Mouse (Mus musculus): ENCODE measurements around the gene Pax3.

Pax3 gene

GRCm38 (mm10) chr1:78171671-78172070, 25.3 kb downstream of the Pax3 start:
- DNase-seq (ENCODE audit: low spot score): no peak

GRCm38 (mm10) chr1:78170771-78171170, 26.2 kb downstream of the Pax3 start:
- no peak for DNase-seq (ENCODE audit: low spot score)

GRCm38 (mm10) chr1:78168796-78169195, 28.1 kb downstream of the Pax3 start:
- DNase-seq (ENCODE audit: low spot score): no peak

DNA sequence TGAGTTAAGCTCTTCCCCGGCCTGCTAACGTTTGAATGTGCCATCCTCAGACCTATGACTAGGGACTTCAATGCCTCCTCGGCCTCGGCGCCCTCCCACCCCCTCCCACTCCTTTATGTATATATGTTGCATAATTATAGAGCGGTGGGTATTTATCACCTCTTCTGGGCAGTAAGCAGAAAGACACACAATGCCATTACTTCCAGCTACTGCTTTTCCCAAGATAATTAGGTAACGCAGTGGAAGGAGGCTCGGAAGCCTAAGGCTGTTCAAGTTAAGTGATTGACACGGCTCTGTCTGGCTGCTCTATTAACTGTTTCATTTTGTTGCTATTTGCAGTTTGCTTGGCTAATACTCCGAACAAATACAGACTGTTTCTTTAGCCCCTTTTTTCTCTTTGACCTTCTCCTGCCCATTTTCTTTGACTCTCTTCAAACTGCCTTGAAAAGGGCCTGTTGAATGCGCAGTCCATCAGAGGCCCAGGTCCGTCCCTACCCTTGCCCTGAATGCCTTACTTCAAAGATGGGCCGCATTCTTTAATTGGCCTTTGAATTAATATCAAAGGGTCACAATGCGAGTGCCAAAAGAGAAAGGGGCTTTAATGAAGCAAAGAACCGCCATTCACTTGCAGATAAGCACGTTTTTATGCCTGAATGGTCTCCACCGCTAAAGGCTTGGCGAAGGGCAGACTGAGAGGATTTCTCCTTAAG, 29.2 kb downstream of the Pax3 start:
- DNase-seq (ENCODE audit: low spot score): no peak

GRCm38 (mm10) chr1:78161745-78162144, 35.2 kb downstream of the Pax3 start:
- DNase-seq (ENCODE audit: low spot score): no peak

- DNase-seq (ENCODE audit: low spot score): no peak
These were observed 39.0 kb downstream of the Pax3 start for GRCm38 (mm10) chr1:78157930-78158329.

DNA sequence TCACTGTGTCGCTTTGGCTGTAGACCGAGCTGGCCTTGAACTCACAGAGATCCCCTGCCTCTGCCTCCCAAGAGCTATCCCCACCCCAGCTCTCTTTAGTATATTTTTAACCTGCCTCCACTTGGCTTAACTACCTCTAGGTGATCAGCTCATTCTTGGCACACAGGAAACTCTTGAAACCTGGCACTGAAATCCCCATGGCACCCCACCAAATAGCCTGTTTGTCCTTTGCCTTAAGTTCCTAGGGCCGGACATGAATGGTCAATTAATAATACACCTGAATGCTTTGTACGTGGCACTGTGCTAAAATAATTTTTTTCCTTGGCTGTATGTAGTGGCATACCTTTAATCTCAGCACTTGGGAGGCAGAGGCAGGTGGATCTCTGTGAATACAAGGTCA, 41.1 kb downstream of the Pax3 start:
- no peak for DNase-seq (ENCODE audit: low spot score)

DNA sequence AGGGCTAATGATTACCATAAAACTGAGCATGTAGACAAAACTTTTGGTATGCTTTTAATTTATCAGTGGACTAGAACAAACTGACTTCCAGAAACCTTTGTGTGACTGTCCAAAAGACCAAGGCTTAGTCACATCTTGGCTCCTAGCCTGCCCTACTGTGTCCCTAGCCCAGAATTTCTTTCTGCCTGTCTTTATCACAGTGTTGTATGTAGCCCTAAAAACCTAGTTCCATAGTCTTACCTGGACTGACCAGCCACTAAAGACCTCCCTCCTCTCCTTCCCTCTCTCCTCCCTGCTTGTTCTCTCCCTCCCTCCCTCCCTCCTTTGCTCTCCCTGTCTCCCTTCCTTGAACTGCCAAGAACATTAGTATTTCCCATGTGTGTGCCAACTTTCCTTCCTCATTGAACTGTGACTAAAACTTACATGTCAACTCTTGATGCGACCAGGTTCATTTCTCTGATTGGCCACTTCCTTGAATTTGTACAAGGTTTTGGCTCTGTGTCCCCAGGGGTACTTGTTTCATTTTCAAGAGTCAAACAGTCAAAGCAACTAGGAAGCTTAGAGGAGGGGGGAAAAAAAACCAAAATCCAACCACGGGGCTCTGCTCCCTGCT, 48.8 kb downstream of the Pax3 start:
- DNase-seq (ENCODE audit: low spot score): no peak

GRCm38 (mm10) chr1:78143403-78143802, 53.5 kb downstream of the Pax3 start:
- DNase-seq (ENCODE audit: low spot score): no peak

GRCm38 (mm10) chr1:78142912-78143311, 54.0 kb downstream of the Pax3 start:
- DNase-seq (ENCODE audit: low spot score): no peak

GRCm38 (mm10) chr1:78141741-78142501, 55.0 kb downstream of the Pax3 start:
- no peak for DNase-seq (ENCODE audit: low spot score)

- no peak for DNase-seq (ENCODE audit: low spot score)
These were observed 55.6 kb downstream of the Pax3 start for GRCm38 (mm10) chr1:78141314-78141713.

DNA sequence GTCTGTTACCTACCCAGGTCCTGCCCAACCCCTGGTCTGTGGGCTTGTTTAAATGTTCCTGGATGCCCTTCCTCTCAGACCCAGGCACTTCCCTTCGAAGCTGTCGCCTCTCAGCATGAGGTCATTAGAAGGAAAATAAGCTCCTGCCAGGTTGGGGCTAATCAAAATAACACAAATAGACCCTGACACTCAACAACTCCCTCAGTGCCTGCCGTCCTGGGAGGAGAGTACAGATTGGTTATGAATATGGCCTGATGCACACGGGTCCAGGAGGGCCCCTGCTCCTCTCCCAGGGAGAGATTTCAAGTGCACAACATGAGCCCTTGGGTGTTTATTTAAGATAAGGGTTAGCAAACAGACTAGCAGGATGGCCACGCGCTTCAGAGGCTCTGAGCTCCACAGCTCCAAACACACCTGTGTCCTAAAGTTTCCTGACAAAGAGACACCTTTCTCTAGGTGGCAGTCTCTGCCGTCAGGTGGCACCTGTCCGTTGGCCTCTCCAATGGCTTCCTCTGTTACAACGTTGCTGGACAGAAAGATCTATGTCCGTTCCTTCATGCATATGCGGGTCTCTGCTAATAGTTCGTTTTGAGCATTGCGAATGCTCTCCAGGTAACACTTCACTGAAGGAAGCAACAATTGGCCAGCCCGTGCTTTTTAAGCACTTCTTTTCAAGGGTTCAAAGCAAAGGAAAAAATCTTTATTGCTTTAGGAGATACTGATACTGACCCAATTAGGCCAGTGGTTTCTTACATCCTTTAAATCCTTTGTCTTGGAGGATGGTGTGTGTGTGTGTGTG, 56.2 kb downstream of the Pax3 start:
- no peak for DNase-seq (ENCODE audit: low spot score)

DNA sequence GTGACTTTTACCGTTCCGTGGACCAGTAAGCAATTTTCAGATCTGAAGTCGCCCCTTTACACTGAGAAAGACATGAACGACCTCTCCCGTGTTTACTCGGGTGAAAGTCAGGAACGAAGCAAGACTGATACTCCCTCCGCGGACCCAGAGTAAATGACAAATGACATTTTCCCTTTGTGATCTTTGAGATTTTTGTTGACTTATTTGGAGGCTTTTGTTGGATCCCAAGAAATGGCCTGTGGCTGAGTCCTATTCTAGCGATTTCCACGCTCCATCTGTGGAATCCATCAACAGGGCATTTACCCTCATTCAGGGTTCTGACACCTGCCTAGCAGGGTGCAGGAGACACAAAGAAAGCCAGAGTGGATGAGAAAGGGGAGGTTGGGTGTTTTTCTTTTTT, 57.6 kb downstream of the Pax3 start:
- DNase-seq (ENCODE audit: low spot score): no peak

GRCm38 (mm10) chr1:78129267-78129666, 67.7 kb downstream of the Pax3 start:
- no peak for DNase-seq (ENCODE audit: low spot score)

- DNase-seq (ENCODE audit: low spot score): no peak
These were observed 76.9 kb downstream of the Pax3 start for GRCm38 (mm10) chr1:78119899-78120560.

- DNase-seq (ENCODE audit: low spot score): no peak
These were observed 80.9 kb downstream of the Pax3 start for GRCm38 (mm10) chr1:78116046-78116445.

DNA sequence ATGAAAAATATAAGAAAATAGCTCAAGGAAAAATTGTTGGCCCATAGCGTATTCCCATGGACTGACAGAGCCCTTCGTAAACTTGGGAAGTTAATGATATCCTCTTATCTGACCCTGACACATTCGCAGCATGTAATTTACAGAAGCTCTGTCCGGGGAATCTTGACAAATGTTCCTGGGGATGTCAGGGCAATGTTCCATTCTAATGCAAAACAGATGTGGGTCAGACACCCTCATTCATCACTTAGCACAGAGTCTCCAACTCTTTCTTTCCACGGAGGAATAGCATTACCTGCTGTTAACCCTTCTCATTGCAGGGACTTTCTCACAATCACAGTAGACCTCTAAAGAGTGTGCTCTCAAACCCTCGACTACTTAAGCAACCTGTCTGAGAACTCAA, 86.6 kb downstream of the Pax3 start:
- DNase-seq (ENCODE audit: low spot score): no peak

GRCm38 (mm10) chr1:78103511-78103910, 93.4 kb downstream of the Pax3 start:
- no peak for DNase-seq (ENCODE audit: low spot score)

GRCm38 (mm10) chr1:78093619-78094018, 103.3 kb downstream of the Pax3 start:
- no peak for DNase-seq (ENCODE audit: low spot score)

DNA sequence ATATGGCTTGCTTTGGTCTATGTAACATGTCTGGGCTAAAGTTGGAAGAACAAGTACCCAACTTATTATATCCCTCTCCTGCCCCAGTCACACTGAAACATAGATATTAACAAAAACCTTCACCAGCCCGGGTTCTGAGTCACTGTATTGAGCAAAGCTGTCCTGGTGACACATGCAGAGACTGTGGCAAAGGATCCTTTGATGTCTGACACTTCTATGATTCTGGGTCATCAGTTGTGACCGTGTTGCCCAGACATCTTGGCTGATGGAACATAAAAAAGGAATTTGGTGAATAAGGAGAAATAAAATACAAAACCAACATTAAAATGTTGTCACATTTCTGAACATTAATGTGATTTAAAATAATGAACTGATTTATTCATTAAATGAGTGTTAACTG, 108.3 kb downstream of the Pax3 start:
- no peak for DNase-seq (ENCODE audit: low spot score)

DNA sequence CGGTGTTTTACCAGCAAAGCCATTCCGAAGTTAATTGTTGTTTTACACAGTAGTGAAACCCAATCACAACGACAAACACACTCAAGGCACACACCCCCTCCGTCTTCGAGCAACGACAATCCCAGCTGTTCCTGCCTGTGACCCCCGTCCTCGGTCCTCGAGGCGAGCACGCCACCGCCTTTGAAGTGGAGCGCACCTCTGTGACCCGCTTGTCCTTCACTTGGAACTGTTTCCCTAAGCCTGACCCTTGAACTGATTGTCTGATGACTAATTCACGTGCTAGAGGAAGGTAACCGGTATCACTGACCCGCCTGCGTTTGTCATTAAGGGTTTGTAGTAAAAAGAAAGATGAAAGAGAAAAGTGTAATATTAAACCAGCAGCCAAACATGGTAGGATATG, 115.2 kb downstream of the Pax3 start:
- DNase-seq (ENCODE audit: low spot score): no peak
